Mouse (Mus musculus): ENCODE measurements around the gene Rtn4. TPM values are rescaled to one million over a fixed set of nuclear protein-coding genes. Genes with fewer than 3 reads are reported as not detected.

Rtn4 gene
- polyA plus RNA-seq, 1 experiment from 2014 or later = 59.5 TPM

GRCm38 (mm10) chr11:29714789-29715188, 22.0 kb downstream of the Rtn4 start:
- 87% methylated on average over 2 of the region's 2 CpGs for WGBS
- ATAC-seq (replicated peaks; ENCODE audit: insufficient number of reproducible peaks, insufficient read depth, low FRiP score, low read depth) = no peak
- H3K4me2 ChIP-seq = no peak overlapping the region

GRCm38 (mm10) chr11:29715499-29715898, 22.8 kb downstream of the Rtn4 start:
- no peak overlapping the region for H3K27ac ChIP-seq
- no peaks in the 10 kb centered on the region; the same call in 1 of the 2 replicates for H3K36me3 ChIP-seq
- ATAC-seq (replicated peaks; ENCODE audit: insufficient number of reproducible peaks, insufficient read depth, low FRiP score, low read depth) = no peak
- 88% methylated on average over 3 of the region's 3 CpGs for WGBS
- H3K27me3 ChIP-seq = no peaks in the 10 kb centered on the region
- H3K4me3 ChIP-seq = no peak overlapping the region
- H3K4me2 ChIP-seq = no peak overlapping the region
- H3K9me3 ChIP-seq (replicated peaks) = no peaks in the 10 kb centered on the region
- no peak overlapping the region for H3K9ac ChIP-seq
- H3K4me1 ChIP-seq (replicated peaks) = peaks cover 6% of the 10 kb centered on the region

More at GRCm38 (mm10) chr11:29714789-29715188, 22.0 kb downstream of the Rtn4 start:
- Histone ChIP-seq H3K36me3 (peaks cover 2% of the 10 kb centered on the region; the same call in 1 of the 2 replicates), H3K27me3 (no peaks in the 10 kb centered on the region), H3K27ac (no peak overlapping the region), H3K9me3 (replicated peaks) (no peaks in the 10 kb centered on the region), H3K4me1 (replicated peaks) (peaks cover 6% of the 10 kb centered on the region), H3K9ac (no peak overlapping the region), H3K4me3 (no peak overlapping the region)

GRCm38 (mm10) chr11:29718541-29718940, 25.8 kb downstream of the Rtn4 start:
- no peaks in the 10 kb centered on the region; the same call in 1 of the 2 replicates for H3K36me3 ChIP-seq
- no peak overlapping the region for H3K4me2 ChIP-seq
- H3K9ac ChIP-seq = no peak overlapping the region
- peak overlapping the region; percentile 12; the same call in 1 of the 2 replicates for H3K27ac ChIP-seq
- no peaks in the 10 kb centered on the region for H3K9me3 ChIP-seq (replicated peaks)
- no peak for ATAC-seq (replicated peaks; ENCODE audit: insufficient number of reproducible peaks, insufficient read depth, low FRiP score, low read depth)
- no peak overlapping the region for H3K4me3 ChIP-seq
- WGBS = 50% methylated on average over 6 of the region's 6 CpGs
- peaks cover 9% of the 10 kb centered on the region for H3K4me1 ChIP-seq (replicated peaks)
- no peaks in the 10 kb centered on the region for H3K27me3 ChIP-seq

- no peak overlapping the region for H3K4me2 ChIP-seq
- H3K9me3 ChIP-seq (replicated peaks) = no peaks in the 10 kb centered on the region
- H3K27me3 ChIP-seq = no peaks in the 10 kb centered on the region
- H3K36me3 ChIP-seq = 0 out of 2 replicates have a peak, but pooled peaks cover 3% of the 10 kb centered on the region
- no peak for ATAC-seq (replicated peaks; ENCODE audit: insufficient number of reproducible peaks, insufficient read depth, low FRiP score, low read depth)
- H3K4me3 ChIP-seq = no peak overlapping the region
- peaks cover 9% of the 10 kb centered on the region for H3K4me1 ChIP-seq (replicated peaks)
- no peak overlapping the region for H3K27ac ChIP-seq
- H3K9ac ChIP-seq = no peak overlapping the region
- 66% methylated on average over 1 of the region's 1 CpGs for WGBS
These were observed 26.9 kb downstream of the Rtn4 start for GRCm38 (mm10) chr11:29719597-29719996.

GRCm38 (mm10) chr11:29724213-29724612, 31.5 kb downstream of the Rtn4 start:
- Histone ChIP-seq H3K36me3 (peaks cover 7% of the 10 kb centered on the region; the same call in 1 of the 2 replicates), H3K27me3 (no peaks in the 10 kb centered on the region), H3K4me1 (replicated peaks) (peaks cover 2% of the 10 kb centered on the region; the same call in 1 of the 2 replicates), H3K9me3 (replicated peaks) (no peaks in the 10 kb centered on the region), H3K4me3 (no peak overlapping the region), H3K9ac (no peak overlapping the region), H3K4me2 (no peak overlapping the region), H3K27ac (no peak overlapping the region)
- no peak for ATAC-seq (replicated peaks; ENCODE audit: insufficient number of reproducible peaks, insufficient read depth, low FRiP score, low read depth)
- WGBS = 97% methylated on average over 2 of the region's 2 CpGs

- Histone ChIP-seq H3K9me3 (replicated peaks) (no peaks in the 10 kb centered on the region), H3K9ac (no peak overlapping the region), H3K4me2 (no peak overlapping the region), H3K4me1 (replicated peaks) (peaks cover 2% of the 10 kb centered on the region; the same call in 1 of the 2 replicates), H3K27ac (no peak overlapping the region), H3K36me3 (peaks cover 8% of the 10 kb centered on the region; the same call in 1 of the 2 replicates), H3K27me3 (no peaks in the 10 kb centered on the region), H3K4me3 (no peak overlapping the region)
- no peak for ATAC-seq (replicated peaks; ENCODE audit: insufficient number of reproducible peaks, insufficient read depth, low FRiP score, low read depth)
These were observed 32.4 kb downstream of the Rtn4 start for GRCm38 (mm10) chr11:29725167-29725566.

- Histone ChIP-seq H3K9me3 (replicated peaks) (no peaks in the 10 kb centered on the region), H3K36me3 (peaks cover 8% of the 10 kb centered on the region; the same call in 1 of the 2 replicates), H3K27ac (no peak overlapping the region), H3K27me3 (no peaks in the 10 kb centered on the region), H3K4me1 (replicated peaks) (peaks cover 2% of the 10 kb centered on the region; the same call in 1 of the 2 replicates), H3K4me3 (no peak overlapping the region), H3K4me2 (no peak overlapping the region), H3K9ac (no peak overlapping the region)
- 74% methylated on average over 1 of the region's 1 CpGs for WGBS
- no peak for ATAC-seq (replicated peaks; ENCODE audit: insufficient number of reproducible peaks, insufficient read depth, low FRiP score, low read depth)
These were observed 32.9 kb downstream of the Rtn4 start for GRCm38 (mm10) chr11:29725610-29726009.

GRCm38 (mm10) chr11:29727901-29728300, 35.2 kb downstream of the Rtn4 start:
- H3K9me3 ChIP-seq (replicated peaks) = no peaks in the 10 kb centered on the region
- ATAC-seq (replicated peaks; ENCODE audit: insufficient number of reproducible peaks, insufficient read depth, low FRiP score, low read depth) = no peak
- no peak overlapping the region for H3K27ac ChIP-seq
- H3K9ac ChIP-seq = no peak overlapping the region
- 84% methylated on average over 1 of the region's 1 CpGs for WGBS
- H3K4me1 ChIP-seq (replicated peaks) = no peaks in the 10 kb centered on the region; the same call in 1 of the 2 replicates
- peaks cover 8% of the 10 kb centered on the region; the same call in 1 of the 2 replicates for H3K36me3 ChIP-seq
- H3K4me2 ChIP-seq = no peak overlapping the region
- H3K27me3 ChIP-seq = no peaks in the 10 kb centered on the region
- H3K4me3 ChIP-seq = no peak overlapping the region

- no peak overlapping the region for H3K9ac ChIP-seq
- no peaks in the 10 kb centered on the region for H3K27me3 ChIP-seq
- H3K27ac ChIP-seq = no peak overlapping the region
- peaks cover 8% of the 10 kb centered on the region for H3K4me1 ChIP-seq (replicated peaks)
- ATAC-seq (replicated peaks; ENCODE audit: insufficient number of reproducible peaks, insufficient read depth, low FRiP score, low read depth) = no peak
- WGBS = 88% methylated on average over 2 of the region's 2 CpGs
- no peaks in the 10 kb centered on the region for H3K9me3 ChIP-seq (replicated peaks)
- H3K4me2 ChIP-seq = no peak overlapping the region
- H3K4me3 ChIP-seq = no peak overlapping the region
- H3K36me3 ChIP-seq = peaks cover 33% of the 10 kb centered on the region
These were observed 47.0 kb downstream of the Rtn4 start for GRCm38 (mm10) chr11:29739752-29740151.

GRCm38 (mm10) chr11:29744760-29745430, 52.1 kb downstream of the Rtn4 start:
- H3K4me1 ChIP-seq (replicated peaks) = 0 out of 2 replicates have a peak, but pooled peaks cover under 1% of the 10 kb centered on the region
- H3K4me3 ChIP-seq = no peak overlapping the region
- H3K36me3 ChIP-seq = peaks cover 25% of the 10 kb centered on the region
- no peaks in the 10 kb centered on the region for H3K27me3 ChIP-seq
- no peak overlapping the region for H3K27ac ChIP-seq
- no peak for ATAC-seq (replicated peaks; ENCODE audit: insufficient number of reproducible peaks, insufficient read depth, low FRiP score, low read depth)
- H3K9ac ChIP-seq = no peak overlapping the region
- 91% methylated on average over 5 of the region's 5 CpGs for WGBS
- no peaks in the 10 kb centered on the region for H3K9me3 ChIP-seq (replicated peaks)
- H3K4me2 ChIP-seq = no peak overlapping the region

GRCm38 (mm10) chr11:29745513-29745912, 52.8 kb downstream of the Rtn4 start:
- WGBS = 69% methylated on average over 2 of the region's 2 CpGs
- Histone ChIP-seq H3K9me3 (replicated peaks) (no peaks in the 10 kb centered on the region), H3K27ac (no peak overlapping the region), H3K4me1 (replicated peaks) (no peaks in the 10 kb centered on the region), H3K4me2 (no peak overlapping the region), H3K9ac (no peak overlapping the region), H3K4me3 (no peak overlapping the region), H3K27me3 (no peaks in the 10 kb centered on the region), H3K36me3 (peaks cover 25% of the 10 kb centered on the region)
- no peak for ATAC-seq (replicated peaks; ENCODE audit: insufficient number of reproducible peaks, insufficient read depth, low FRiP score, low read depth)

GRCm38 (mm10) chr11:29746203-29746602, 53.5 kb downstream of the Rtn4 start:
- H3K27me3 ChIP-seq = no peaks in the 10 kb centered on the region
- no peak for ATAC-seq (replicated peaks; ENCODE audit: insufficient number of reproducible peaks, insufficient read depth, low FRiP score, low read depth)
- H3K4me1 ChIP-seq (replicated peaks) = no peaks in the 10 kb centered on the region
- H3K4me2 ChIP-seq = no peak overlapping the region
- no peak overlapping the region for H3K27ac ChIP-seq
- peaks cover 25% of the 10 kb centered on the region for H3K36me3 ChIP-seq
- no peak overlapping the region for H3K4me3 ChIP-seq
- WGBS = 85% methylated on average over 9 of the region's 9 CpGs
- no peak overlapping the region for H3K9ac ChIP-seq
- H3K9me3 ChIP-seq (replicated peaks) = no peaks in the 10 kb centered on the region

All from heart, embryonic 15.5 days (tissue).